Mouse (Mus musculus): ENCODE data around the gene Fli1.

- TF ChIP-seq TAL1 (conservative IDR thresholded peaks at IDR 0.05; ENCODE audit: low read depth, low read length) (no peak), CTCF (IDR thresholded peaks at IDR 0.05; ENCODE audit: low read depth, low read length) (no peak)
Observed at GRCm38 (mm10) chr9:32478087-32478486, 64.6 kb downstream of the Fli1 start.
